Mouse (Mus musculus) olfactory bulb, adult 2 months (tissue): ENCODE data around the gene Rpl23a.

Experiments
- CTCF ChIP-seq: fragments of 200-500 bp; IDR thresholded peaks from 2 replicates; pipeline ENCODE4 v1.5.1; 2012; ENCODE audit warnings: low read depth, mild to moderate bottlenecking, low read length, moderate library complexity; ENCODE audit not compliant: insufficient read depth
- POLR2A ChIP-seq: fragments of 200-500 bp; IDR thresholded peaks from 2 replicates; pipeline ENCODE4 v1.6.1; 2012; ENCODE audit warnings: mild to moderate bottlenecking, low read depth, low read length, moderate library complexity; ENCODE audit not compliant: insufficient read depth

GRCm38 (mm10) chr11:78170306-78170705 is 13.1 kb downstream of the Rpl23a start:
- TF ChIP-seq CTCF (no peak), POLR2A (no peak)
